Mouse (Mus musculus): ENCODE measurements around the gene Snx9. TPM values are rescaled to one million over a fixed set of nuclear protein-coding genes. Genes with fewer than 3 reads are reported as not detected.

The Snx9 gene
- total RNA-seq, 2 experiments from 2014 or later = 12.7 to 13.1 TPM

- DNase-seq (ENCODE audit: low spot score in 2 of 2) = no peak
Measured at GRCm38 (mm10) chr17:5963766-5964165, 122.6 kb downstream of the Snx9 start.

DNA sequence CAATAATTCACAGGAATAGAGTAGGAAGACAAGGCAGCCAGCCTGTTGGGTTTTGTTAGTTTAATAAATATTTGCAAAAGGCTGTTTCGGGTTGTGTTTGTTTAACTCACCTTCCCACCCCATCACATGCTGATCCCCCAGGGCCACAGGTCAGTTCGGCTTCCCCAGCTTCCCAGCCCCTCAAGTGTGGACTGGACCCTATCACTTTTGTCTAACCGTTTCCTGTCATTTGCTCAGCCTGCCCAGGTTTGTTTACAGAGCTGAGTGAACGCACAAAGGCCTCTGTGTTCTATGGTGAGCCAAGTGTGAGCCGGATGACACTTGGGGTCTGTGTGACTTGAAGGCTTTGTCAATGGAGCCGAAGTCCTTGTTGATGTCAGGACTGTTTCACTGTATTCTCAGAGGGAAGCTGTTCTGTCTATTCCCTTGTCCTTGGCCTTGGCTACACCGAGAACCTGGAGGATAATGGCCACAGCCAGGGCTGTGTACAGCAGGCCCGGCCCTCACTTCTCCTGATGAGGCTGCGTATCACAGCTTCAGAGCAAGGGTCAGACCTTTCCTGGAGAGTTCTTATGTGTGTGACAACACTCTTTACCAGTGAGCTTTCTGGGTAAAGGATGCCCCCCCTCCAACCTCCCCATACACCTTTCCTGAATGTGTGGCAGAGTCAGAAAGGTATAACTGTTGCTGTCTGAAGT lies 124.1 kb downstream of the Snx9 start:
- no peak for DNase-seq (ENCODE audit: low spot score in 2 of 2)

DNA sequence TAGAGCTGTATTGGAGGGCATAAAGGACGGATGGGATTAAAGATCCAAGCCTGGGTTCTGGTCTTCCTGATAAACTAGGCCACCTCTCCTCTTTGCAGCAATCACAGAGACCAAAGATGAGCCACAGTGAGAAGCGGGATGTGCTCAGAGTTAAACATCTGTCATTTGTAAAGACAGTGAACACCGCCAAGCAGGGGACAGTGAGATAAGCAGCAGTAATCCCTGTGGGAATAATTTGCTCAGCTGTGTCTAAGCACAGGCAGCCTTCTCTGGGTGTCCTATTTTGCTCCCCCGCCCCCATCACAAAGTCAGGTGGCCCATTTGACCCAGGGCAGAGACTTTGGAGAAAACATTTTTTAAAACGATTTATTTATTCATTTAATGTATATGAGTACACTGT lies 125.6 kb downstream of the Snx9 start:
- DNase-seq (ENCODE audit: low spot score in 2 of 2) = no peak

- no peak for DNase-seq (ENCODE audit: low spot score in 2 of 2)
Measured at GRCm38 (mm10) chr17:5968562-5968961, 127.4 kb downstream of the Snx9 start.

- DNase-seq (ENCODE audit: low spot score in 2 of 2) = peak in 1 of 2 experiments; percentile 27
Measured at GRCm38 (mm10) chr17:5969246-5969645, 128.1 kb downstream of the Snx9 start.

- DNase-seq (ENCODE audit: low spot score in 2 of 2) = no peak
Measured at GRCm38 (mm10) chr17:5970298-5970821, 129.2 kb downstream of the Snx9 start.

DNA sequence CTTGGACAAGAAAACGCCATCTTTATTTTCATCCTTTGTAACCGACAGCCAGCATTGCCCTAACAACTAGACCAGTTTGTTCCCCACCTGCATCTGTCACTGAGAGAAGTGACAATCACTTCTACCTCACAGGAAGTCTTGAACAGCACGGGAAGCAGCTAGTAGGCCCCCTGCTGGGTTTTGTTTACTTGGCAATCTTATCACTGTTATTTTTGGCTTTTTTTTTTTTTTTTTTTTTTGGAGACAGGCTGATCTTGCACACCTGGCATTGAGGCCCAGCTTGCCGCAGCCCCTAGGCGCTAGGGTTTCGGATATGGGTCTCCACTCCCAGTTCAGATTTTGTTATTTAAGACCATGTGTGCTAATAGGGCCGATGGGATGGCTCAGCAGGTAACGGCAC lies 132.4 kb downstream of the Snx9 start:
- DNase-seq (ENCODE audit: low spot score in 2 of 2) = no peak

- peak; percentile 68 to 70 for DNase-seq (ENCODE audit: low spot score in 2 of 2)
Measured at GRCm38 (mm10) chr17:5975099-5975977, 134.2 kb downstream of the Snx9 start.

- DNase-seq (ENCODE audit: low spot score in 2 of 2) = no peak
Measured at GRCm38 (mm10) chr17:5976221-5977055, 135.3 kb downstream of the Snx9 start.

GRCm38 (mm10) chr17:5977056-5977920 lies 136.2 kb downstream of the Snx9 start:
- no peak for DNase-seq (ENCODE audit: low spot score in 2 of 2)

- DNase-seq (ENCODE audit: low spot score in 2 of 2) = no peak
Measured at GRCm38 (mm10) chr17:5977921-5978504, 136.9 kb downstream of the Snx9 start.

DNA sequence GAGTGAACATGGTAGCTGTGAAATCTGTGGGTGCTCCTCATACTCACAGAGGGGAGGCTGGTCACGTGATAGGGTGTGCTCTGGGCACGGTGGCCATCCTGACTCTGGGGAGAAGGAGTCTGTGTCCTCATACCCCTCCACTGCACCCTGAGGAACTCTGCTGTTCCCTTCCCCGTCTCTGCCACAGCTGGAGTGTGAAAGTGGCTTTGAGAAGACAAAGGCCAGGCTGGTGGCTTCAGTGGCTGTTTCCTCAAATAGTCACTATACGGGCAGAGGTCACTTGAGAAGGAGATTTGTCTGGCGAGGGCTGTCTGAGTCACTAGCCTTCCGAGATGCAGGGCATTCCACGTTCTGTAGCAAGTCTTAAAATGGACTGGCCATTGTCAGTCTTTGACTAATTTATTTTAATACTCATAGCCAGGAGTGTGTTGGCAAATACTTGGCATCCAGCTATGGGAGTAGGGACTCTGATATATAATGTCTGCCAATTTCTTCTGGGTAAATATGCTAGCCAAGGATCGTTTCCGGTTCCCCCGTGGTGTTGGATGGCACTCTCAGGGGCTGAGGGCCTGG lies 137.5 kb downstream of the Snx9 start:
- no peak for DNase-seq (ENCODE audit: low spot score in 2 of 2)

GRCm38 (mm10) chr17:5980860-5981259 lies 139.7 kb downstream of the Snx9 start:
- no peak for DNase-seq (ENCODE audit: low spot score in 2 of 2)

Other genes with a start within 250 kb of the Snx9 start
- gene Synj2, start 100.0 kb downstream of the Snx9 start, total RNA-seq (2021) = 10 to 100 TPM; 37.9 to 38.9 TPM
- 10 to 100 TPM; 20.2 to 25.2 TPM for gene Serac1, start 238.4 kb downstream of the Snx9 start, total RNA-seq (2021)
- 100 to 1,000 TPM; 172 to 182 TPM for gene Gtf2h5, start 238.5 kb downstream of the Snx9 start, total RNA-seq (2021)

Data from layer of hippocampus, postnatal 10 days (tissue).